Mouse (Mus musculus): ENCODE results near the gene Snrnp25.

DNA sequence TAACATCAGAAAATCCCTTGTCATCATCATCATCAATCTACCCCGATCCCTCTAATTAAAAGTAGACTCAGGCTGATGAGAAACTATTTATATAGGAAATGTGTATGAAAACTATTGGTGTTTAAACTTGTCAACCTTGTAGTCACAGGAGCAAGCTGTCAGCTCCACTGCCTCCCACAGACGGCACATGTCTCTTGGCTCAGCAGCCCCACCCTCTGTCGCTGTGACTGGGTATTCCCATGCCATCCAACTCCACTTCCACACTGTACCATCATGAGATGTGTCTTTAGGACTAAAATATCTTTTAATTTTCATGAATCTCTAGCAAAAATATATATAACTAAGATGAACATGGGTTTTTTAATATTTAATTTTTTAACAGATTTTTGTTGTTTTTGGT is 43.1 kb downstream of the Snrnp25 start:
- TF ChIP-seq CTCF (IDR thresholded peaks at IDR 0.05; ENCODE audit: low read depth, low read length) (no peak), POLR2A (IDR thresholded peaks at IDR 0.05; ENCODE audit: extremely low read depth, insufficient read depth, low read length) (no peak)

Data from liver, adult 2 months (tissue).